Mouse (Mus musculus) heart, postnatal 4 days (tissue): ENCODE data around the gene Adm2. TPM values are rescaled to one million over a fixed set of nuclear protein-coding genes. Genes with fewer than 3 reads are reported as not detected.
A peak's percentile ranks its signal among the peaks of the same experiment; 100 is the strongest.

Experiments used
- DNase-seq: peaks from one replicate; pipeline ENCODE4 v3.0.0; 2021
- total RNA-seq, 2 experiments: library from RNA; stranded (reverse); gene quantifications; 2 replicates each; pipeline ENCODE4 v1.2.3; 2021

Adm2 gene
- not detected for total RNA-seq

DNA sequence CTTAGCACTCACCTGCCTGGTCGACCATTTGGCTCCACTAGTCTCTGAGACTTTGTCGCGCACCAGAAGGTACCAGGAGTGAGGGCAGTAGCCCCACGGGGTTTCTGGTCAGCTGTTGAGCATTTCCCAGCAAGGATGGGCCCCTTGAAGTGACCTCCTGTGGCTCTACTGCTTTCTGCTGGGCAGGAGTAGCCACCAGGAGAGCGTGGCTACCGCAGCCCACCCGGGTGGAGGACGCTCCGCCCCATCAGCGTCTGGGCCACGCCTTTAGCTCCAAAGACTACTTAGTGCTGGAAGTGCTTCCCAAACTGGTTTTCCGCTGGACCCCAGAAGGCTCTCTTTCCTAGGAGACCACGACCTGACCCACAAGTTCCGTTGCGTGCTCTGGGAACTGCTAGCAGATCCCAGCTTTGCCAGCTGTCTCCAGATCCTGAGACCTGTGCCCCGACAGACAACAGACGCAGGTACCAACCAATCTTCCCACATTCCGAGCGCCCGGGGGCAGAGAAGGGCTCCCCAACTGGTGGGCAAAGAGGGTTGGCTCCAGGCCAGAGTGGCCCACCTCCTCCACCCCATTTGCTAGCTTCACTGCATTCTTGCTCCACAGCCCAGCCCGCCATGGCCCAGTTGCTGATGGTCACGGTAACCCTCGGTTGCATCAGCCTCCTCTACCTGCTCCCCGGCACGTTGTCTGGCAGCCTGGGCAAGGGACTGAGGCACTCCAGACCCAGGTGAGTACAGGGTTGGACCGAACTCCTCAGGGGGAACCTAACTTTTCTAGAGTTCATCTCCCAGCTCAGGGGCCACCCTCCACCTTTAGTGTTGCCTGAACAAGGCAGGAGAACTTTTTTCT, at the start of gene Adm2:
Gene Adm2, plus strand, starts transcription at position 51 of the 853 bp plus-strand sequence.
- DNase-seq, result no peak

DNA sequence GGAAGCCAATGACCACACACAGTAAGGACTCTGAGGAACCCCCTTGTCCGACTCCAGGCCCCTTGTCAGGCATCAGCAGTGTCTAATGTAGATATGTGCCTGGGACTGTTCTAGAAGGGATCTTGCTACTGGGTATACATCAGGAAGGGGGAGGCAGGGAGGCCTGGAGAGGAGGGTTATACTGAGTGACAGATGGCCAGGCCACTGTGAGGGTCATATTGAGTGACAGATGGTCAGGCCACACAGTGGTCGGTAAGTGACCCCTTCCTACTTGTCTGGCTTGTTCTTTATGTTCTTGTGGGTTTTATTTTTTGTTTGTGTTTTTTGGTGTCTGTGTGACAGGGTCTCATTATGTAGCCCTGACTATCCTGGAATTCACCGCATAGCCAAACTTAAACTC, 47.0 kb upstream of the Adm2 start:
- no peak for DNase-seq

DNA sequence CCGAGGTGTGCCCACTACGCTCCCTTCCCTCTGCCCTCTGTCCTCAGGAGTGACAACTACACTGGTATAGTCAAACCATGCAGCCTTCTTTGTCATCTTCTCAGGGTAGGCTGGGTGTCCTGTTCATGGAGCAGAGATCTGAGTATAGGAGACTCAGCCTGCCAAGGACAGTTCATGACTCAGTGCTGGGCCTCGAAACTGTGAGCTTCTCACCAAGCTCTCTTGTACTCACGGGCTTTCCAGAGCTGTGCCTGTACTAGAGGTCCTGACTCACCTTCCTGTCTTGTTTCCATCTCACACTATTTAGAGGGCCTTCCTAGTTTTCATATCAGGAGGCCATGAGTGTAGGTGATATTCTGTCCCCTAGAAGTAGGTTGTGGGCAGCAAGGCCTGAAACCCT, 45.2 kb upstream of the Adm2 start:
- no peak for DNase-seq

DNA sequence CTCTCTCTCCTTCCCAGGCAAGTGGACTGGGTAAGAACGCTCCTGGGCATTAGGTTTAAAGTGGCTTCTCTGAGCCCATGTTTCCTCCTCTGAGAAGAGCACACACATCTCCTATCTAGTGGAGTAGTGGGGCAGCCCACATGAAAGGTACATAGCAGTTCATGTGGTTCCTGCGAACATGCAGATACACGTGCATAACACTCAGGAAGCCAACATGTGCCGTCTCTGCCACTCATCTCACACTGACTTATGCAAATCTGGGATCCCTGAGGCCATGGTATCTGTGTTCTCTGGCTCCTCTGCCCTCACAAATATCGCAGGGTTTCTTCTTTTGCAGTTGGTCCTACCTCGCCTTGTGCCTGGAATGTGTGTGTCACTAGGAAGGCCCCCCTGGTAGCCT, 40.0 kb upstream of the Adm2 start:
- DNase-seq, result no peak

DNA sequence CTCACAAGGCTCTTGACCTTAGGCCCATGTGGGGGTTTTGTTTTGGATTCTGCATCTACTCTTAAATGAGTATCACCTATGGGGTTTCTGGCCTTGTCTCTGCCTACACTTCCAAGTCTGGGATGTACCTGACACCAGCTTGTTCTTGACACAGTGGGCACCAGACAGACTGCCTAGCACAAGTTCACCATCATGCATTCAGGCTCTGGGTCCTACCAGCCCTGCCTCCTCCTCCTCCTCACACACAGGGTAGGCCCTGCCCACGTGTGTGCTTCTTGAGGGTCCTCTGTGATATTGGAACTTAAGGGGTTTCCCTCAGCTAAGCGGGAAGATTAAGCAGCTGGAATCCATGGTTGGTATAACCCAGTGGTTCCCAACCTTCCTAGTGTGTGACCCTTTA, 38.4 kb upstream of the Adm2 start:
- no peak for DNase-seq

DNA sequence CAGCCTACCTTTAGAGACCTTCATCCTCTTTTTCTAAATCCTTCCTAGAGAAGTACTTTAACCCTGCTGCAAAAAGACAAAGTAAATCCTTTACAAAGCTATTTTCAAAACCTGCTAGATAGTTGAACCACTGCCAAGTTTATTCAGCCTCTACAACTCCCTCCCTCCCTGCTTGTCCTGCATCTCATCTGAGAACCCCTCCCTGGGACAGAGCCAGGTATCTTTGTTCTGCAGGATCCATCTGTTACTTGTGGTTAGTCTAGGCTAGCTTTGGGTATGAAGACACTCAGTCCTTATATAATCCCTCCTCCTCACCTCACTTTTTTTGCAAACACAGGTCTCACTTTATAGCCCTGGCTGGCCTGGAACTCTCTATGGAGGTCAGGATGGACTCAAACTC, 37.5 kb upstream of the Adm2 start:
- no peak for DNase-seq

DNA sequence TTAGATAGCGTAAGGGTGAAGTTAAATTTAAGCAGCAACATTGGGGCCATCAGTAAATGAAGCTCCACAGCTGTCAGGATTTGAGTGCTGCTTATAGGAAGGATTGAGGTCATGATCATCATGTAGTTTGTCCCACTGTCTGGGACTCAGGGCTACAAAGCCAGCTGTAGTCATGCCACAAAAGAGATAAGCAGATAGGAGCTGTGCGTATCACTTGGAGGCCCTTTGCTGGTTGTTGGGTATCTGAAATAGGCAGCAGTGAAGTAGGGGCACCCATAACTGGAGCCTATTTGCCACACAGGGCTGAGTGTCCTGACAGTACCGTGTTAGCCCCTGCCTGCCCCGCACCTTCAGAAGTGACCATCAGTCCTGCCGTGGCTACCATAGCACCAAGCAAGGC, 37.0 kb upstream of the Adm2 start:
- DNase-seq, result no peak

DNA sequence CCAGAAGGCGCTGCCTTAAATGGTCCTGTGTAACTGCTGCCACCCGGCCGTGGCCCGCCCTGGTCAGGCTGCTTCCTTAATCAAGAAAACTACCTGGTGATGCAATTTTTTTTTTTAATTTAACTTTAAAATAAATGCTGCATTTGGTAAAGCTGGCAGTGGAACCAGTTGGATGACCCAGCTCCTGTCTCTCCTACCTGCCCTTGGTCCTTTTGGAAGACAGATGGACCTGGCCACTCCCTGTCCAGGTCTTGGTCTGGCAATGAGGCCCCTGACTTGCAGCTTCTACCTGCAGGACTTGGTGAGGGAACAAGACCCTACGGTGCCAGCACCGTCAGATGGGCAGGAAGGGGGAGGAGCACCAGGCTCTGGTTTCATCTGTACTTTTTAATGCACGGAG, 36.4 kb upstream of the Adm2 start:
- no peak for DNase-seq

DNA sequence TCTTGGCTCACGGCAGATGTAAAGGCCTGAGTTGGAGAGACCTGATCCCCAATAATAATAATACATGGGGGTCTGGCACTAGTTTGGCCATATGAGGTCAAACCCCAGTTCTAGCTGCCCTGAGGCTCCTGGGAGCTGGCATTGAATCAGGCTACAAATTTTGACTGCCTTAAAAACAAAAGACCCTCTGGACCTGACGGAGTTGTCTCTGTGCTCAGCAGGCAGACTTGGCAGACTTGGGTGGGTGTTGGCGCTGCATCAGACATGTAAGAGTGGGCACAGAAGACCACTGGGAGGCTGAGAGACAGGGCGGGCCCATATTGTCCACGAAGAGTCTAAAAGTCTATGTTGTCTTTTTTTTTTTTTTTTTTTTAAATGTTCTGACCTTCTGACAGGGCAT, 35.9 kb upstream of the Adm2 start:
- DNase-seq, result no peak

DNA sequence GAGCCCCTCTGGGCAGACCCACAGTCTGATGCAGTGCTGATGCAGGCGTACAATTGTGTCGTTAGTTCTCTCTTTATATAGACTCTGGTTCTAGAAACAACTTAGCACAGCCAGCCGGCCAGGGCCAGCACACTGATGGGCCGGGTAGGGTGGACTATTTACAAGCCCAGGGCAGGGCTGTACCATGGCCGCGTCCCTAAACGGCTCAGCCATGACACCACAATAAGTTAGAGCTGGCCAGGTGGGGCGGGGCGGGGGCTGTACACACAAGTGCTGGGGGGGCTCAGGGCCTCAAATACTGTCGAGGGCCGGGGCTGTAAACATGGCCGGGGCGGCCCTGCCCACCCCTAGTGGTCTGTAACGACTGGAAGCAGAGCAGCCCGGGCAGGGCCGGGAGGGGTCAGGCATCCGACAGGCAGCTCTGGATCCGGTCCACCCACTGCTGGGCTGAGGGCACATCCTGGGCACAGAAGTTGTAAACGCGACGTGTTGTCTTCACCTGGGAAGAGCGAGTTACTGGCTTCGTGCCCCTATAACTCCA, 34.2 kb upstream of the Adm2 start:
- no peak for DNase-seq

DNA sequence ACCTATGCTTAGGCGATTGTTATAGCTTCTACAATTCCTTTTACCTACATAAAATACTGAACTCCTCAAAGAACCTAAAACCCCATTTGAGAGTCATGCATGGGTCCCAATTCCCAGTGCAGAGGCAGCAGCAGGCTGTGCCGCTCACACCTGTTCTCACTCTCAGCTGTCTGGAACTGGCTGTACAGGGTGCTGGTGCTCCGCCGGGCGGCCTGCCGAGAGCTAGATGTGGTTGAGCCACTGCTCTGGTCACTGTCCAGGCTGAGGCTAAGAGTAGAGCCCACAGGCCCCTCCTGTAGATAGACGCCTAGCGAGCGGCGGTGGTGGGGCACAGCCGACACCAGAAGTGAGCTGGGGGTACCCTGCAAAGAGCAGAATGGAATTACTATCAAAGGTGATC, 33.1 kb upstream of the Adm2 start:
- no peak for DNase-seq

DNA sequence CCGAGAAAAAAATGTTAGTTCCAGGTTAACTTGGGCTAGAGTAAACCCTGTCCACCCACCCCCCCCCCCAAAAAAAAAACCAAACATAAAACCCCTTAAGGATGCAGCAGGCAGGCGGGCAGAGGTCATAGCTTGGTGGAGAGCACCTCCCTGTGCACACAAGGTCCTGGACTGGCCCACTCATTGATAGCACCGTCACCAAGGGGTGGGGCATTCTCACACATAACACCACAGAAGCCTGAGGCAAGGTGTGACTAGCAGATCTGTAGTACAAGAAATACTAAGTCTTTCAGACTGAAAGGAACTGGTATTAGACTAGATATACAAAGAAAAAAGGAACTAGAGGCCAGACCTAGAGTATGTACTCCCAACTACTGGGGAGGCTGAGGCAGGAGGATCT, 31.0 kb upstream of the Adm2 start:
- DNase-seq, result no peak

DNA sequence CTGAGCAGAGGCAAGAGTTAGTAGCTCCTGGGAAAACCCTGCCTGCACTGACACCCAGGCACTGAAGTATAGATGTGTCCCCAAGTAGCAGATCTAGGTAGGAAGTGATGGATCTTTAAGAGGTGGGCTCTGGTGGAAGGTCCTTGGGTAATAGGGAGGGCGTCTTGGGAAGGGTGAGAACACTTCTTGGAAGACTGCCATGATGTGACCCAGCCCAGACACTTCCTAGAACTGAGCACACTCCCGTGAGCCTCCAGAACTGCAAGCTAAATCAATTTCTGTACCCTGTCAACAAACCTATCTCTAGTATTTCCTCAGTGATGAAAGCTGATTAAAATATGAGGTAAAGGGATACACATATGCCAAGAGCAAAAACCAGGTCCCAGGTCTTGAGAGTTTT, 29.7 kb upstream of the Adm2 start:
- no peak for DNase-seq

DNA sequence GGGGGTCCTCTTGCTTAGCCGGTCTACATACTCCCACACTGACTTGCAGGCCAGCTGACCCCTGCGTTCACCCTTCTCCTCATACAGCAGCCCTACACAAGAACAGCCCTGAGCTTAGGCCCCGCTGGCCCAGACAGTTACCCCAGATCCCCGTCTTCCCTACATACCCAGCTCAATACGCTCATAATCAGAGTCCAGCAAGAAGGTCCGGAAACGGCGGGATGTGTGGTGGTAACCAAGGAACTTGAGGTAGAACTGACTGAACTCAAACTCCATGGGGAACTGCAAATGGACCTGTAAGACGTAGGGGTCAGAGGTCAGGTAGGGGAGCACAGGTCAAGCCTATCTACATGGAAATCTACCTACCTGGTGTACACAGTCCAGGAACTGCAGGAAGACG, 28.7 kb upstream of the Adm2 start:
- DNase-seq, result no peak

DNA sequence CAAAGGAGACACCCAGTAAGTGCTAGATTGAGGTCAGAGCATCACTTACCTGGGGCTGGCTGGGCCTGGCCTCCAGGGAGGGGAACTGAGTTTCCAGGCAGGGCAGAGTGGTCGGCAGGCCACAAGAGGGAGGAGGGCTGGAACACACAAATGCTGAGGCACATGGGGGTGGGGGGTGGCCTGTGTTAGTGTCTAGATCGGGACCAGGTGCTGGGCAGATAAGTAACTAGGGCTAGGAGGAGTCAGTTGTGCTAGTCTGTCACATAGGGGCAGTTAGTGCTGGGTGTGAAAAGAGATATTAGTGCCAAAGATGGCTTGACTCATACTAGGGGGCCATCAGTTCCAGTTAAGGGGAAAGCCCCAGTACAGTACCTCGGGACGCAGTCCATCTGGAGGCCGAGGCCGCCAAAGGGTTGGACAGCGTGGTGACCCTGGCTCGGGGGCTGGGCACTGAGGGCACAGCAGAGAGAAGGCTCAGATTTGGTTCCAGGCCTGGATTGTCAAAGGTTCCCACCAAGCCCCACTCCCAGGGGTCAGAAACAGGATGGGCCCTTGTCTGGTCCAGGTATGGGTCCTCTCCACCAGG, 26.8 kb upstream of the Adm2 start:
- no peak for DNase-seq

DNA sequence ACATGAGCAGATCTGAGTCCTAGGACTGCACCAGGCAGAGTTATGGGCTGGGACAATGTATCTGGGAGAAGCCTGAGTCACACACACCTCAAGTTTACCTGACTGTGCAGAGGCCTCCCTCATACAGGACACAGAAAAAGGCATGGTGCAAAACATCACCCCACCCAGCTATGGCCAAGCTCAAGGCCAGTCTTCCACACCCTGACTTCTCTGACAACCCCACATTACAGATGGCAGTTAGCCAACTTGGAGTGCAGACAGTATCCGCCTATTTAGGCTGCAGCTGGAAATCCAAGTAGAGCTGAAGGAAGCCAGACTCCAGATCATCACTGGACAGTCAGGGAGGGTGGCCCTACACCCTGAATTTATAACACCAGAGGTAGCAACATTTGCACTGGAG, 26.1 kb upstream of the Adm2 start:
- DNase-seq, result peak; percentile 65

DNA sequence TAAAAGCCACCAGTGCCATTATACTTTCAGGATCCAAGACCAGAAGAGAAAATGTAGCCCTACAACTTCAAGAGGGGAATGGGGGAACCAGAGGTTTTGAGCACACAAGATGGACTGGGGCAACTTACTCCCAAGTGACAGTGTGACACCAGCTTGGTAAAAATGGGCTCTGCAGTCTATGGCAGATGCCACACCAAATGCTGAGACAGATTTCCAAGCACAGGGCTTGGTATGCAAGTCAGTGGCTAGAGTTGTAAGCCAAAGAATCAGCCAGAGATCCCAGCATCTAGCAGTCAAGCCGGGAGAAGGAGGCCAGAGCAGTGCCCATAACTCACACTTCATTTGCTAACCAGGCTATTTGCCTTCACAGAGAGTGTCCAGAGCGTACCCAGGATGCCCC, 24.8 kb upstream of the Adm2 start:
- DNase-seq, result no peak

DNA sequence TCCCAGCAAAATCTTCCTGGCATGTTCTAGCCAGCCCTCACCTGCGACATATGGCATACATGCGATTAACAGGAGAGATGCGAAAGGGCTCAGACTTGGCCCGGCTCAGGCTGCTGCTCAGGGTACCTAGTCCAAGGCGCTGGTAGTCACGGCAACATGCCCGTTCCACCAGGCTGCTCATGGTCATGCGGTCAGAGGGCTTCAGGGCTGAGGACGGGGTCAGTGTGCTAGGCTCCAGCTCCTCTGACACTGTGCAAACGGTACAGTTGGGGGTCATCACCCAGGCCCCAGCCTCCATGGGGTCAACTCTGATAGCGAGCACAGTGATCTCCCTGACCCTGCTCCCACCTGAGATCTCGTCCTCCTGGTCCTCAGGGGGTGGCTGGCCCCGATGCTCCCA, 22.3 kb upstream of the Adm2 start:
- no peak for DNase-seq

DNA sequence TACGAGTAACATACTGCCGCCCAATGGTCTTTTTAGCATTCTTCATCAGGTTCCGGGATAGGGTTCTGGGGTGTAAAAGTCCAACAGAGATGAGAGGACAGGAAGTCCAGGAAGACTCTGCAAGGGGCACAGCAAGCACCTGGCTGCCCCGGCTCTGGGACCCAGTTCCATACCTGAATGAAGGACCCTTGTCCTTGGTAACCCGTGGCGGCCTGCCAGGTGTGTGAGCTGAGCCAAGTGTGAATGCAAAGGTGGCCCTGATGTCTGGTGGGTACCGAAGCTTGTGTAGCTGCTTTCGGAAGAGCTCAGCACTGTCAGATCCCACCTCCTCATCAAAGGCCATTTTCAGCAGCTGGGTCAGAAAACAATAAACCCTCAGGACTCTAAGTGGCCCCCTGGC, 21.9 kb upstream of the Adm2 start:
- no peak for DNase-seq

DNA sequence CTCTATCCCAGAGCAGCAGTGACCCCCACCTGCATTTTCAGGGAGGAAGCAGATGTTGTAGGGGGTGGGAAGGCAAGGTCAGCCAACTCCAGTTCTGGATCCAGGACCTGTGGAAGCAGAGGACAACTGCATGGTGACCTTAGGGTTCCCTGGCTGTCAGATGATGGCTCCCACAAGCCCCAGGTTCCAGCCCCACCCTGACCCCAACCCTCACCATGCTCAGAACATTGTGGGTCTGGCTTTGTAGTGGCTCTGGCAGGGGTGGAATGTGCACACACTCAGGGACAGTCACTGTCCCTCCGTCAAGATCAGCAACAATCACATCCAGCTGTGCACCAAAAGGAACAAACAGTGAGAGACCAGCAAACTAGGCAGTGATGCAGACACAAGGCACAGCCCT, 16.6 kb upstream of the Adm2 start:
- no peak for DNase-seq

DNA sequence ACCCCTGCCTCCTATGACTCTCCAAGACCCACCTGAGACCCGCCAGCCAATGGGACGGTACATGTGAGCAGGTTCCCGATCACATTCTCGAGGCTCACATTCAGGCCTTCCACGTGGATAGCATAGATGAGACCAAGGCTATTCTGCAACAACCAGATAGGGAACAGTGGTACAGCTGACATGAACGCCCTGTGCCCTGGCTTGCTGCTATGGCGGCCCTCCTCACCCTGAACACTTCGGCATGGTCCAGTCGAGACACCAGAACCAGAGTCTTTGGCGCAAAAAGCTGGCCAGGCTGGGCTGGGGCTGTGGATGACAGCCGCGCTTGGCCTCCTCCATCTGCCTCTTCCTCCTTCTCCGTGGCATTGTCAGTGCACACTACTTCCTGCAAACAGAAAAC, 15.1 kb upstream of the Adm2 start:
- no peak for DNase-seq

DNA sequence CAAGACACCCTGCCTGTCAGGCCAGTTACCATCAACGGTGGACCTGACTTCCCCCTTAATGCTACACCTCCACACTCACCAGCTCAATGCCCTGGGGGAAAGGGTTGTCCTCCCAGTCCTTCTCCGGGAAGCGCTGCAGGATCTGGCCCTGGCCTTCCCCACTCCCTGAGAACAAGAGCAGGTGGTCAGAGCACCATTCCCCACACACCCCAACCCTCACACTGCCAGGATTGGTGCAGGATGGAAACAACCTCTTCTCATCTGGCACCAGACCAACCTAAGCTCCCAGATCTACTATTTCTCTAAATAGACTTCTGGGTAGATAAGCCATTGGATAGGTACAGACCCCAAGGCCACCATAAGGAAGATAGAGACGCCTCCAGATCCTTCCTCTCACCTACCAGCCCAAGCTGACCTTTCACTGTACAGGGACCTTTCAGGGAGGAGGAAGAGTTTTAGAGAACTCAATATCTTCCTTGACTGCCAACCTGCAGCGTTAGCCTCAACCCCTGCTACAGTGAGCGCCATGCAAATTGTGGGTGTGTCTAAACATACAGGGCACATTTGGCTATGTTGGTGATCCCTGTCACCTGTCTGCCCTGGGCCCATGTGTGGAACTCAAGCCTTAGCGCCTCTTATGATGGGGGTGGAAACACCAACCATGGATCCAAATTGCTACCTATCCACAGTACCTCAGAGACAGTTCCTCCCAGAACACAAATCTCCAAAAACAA, 13.9 kb upstream of the Adm2 start:
- DNase-seq, result no peak

DNA sequence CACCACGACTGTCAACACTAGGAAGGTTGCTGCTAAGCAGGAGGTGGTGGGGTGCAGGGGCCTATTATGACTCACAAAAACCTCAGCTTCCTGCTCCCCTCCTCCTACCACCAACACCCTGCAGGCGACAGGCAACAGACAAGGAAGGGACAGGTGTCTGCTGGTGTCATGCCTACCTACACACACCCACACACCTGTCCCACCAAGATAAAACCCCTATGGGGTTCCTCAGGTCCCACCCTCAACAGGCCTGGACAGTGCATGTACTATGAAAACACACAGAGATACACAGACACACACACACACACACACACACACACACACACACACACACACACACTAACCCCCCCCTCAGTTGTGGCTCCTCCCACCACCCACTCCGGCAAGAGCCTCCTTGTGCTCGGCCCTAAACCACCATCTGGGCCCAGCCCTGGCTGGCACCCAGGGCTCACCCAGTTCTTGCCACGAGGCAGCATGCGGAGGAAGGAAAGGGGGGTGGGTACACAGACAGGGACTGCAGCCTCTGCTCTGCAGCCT, 12.5 kb upstream of the Adm2 start:
- no peak for DNase-seq
